Mouse (Mus musculus) heart, embryonic 12.5 days (tissue): ENCODE data around the gene Pdzk1ip1. TPM values are rescaled to one million over a fixed set of nuclear protein-coding genes. Genes with fewer than 3 reads are reported as not detected.
A peak's percentile ranks its signal among the peaks of the same experiment; 100 is the strongest.

Source experiments
- ATAC-seq: fragments of 200-750 bp; cut with Nextera tagmentation; 2 replicates; pipeline ENCODE4 v1.8.0; 2017; ENCODE audit warnings: moderate TSS enrichment, moderate library complexity; ENCODE audit not compliant: insufficient number of reproducible peaks, low FRiP score
- H3K27ac ChIP-seq: fragments of 300-500 bp; sonication (generic); 2 replicates; pipeline ENCODE4 v1.5.1; 2016; ENCODE audit warnings: mild to moderate bottlenecking, moderate library complexity; ENCODE audit not compliant: poor library complexity, severe bottlenecking
- H3K27me3 ChIP-seq: fragments of 300-500 bp; sonication (generic); replicated peaks from 2 replicates; pipeline ENCODE4 v1.6.1; 2016; ENCODE audit warnings: mild to moderate bottlenecking, moderate library complexity
- H3K36me3 ChIP-seq: fragments of 300-500 bp; sonication (generic); 2 replicates; pipeline ENCODE4 v1.6.1; 2016; ENCODE audit warnings: mild to moderate bottlenecking, moderate library complexity
- H3K4me1 ChIP-seq: fragments of 300-500 bp; sonication (generic); replicated peaks from 2 replicates; pipeline ENCODE4 v1.6.1; 2016; ENCODE audit warnings: mild to moderate bottlenecking
- H3K4me2 ChIP-seq: fragments of 300-500 bp; sonication (generic); 2 replicates; pipeline ENCODE4 v1.6.1; 2016; ENCODE audit warnings: mild to moderate bottlenecking, moderate library complexity
- H3K4me3 ChIP-seq: fragments of 300-500 bp; sonication (generic); 2 replicates; pipeline ENCODE4 v1.5.1; 2016; ENCODE audit warnings: mild to moderate bottlenecking
- H3K9ac ChIP-seq: fragments of 300-500 bp; sonication (generic); 2 replicates; pipeline ENCODE4 v1.6.1; 2016; ENCODE audit warnings: mild to moderate bottlenecking, moderate library complexity
- H3K9me3 ChIP-seq: fragments of 300-500 bp; sonication (generic); replicated peaks from 2 replicates; pipeline ENCODE4 v1.6.1; 2016; ENCODE audit warnings: mild to moderate bottlenecking, moderate library complexity
- WGBS: fragments of 180-500 bp; shearing (Covaris S2); methylation state at CpG from one replicate; pipeline ENCODE4 v1.1.7; 2016; 5-methylcytosine and 5-hydroxymethylcytosine counted together
- polyA plus RNA-seq: library from polyadenylated mRNA; unstranded; fragments of >200 nt; fragmentation: Nextera tagmentation; extraction: Ambion mirVana; gene quantifications from 2 replicates; pipeline ENCODE4 v1.2.1, GENCODE M21; 2016

Pdzk1ip1 gene
- polyA plus RNA-seq, 1 experiment from 2014 or later = 38.8 TPM

- no peak overlapping the region for H3K4me3 ChIP-seq
- no peak overlapping the region for H3K9ac ChIP-seq
- no peaks in the 10 kb centered on the region for H3K9me3 ChIP-seq
- H3K4me1 ChIP-seq = peaks cover 18% of the 10 kb centered on the region
- peak overlapping the region; percentile 34; the same call in 1 of the 2 replicates for H3K4me2 ChIP-seq
- no peak for ATAC-seq
- 81% methylated on average over 2 of the region's 2 CpGs for WGBS
- H3K27me3 ChIP-seq = peaks cover 56% of the 10 kb centered on the region
- H3K36me3 ChIP-seq = no peaks in the 10 kb centered on the region
- 0 out of 2 replicates have a peak overlapping the region, but pooled peaks have one; percentile 8 for H3K27ac ChIP-seq
Measured at GRCm38 (mm10) chr4:115094056-115094455, 5.5 kb downstream of the Pdzk1ip1 start.

GRCm38 (mm10) chr4:115095671-115096434 lies 7.3 kb downstream of the Pdzk1ip1 start:
- no peaks in the 10 kb centered on the region for H3K9me3 ChIP-seq
- peaks cover 18% of the 10 kb centered on the region for H3K4me1 ChIP-seq
- WGBS = under 1% methylated on average over 30 of the region's 31 CpGs
- H3K9ac ChIP-seq = peak overlapping the region; percentile 56
- peak; percentile 94 for ATAC-seq
- peak overlapping the region; percentile 58 for H3K27ac ChIP-seq
- H3K4me2 ChIP-seq = peak overlapping the region; percentile 88
- H3K36me3 ChIP-seq = no peaks in the 10 kb centered on the region
- H3K4me3 ChIP-seq = peak overlapping the region; percentile 47
- H3K27me3 ChIP-seq = peaks cover 45% of the 10 kb centered on the region

- Histone ChIP-seq H3K4me2 (peak overlapping the region; percentile 88), H3K27ac (peak overlapping the region; percentile 58), H3K4me1 (peaks cover 18% of the 10 kb centered on the region), H3K27me3 (peaks cover 40% of the 10 kb centered on the region), H3K9ac (peak overlapping the region; percentile 56; the same call in 1 of the 2 replicates), H3K4me3 (peak overlapping the region; percentile 47), H3K36me3 (no peaks in the 10 kb centered on the region), H3K9me3 (no peaks in the 10 kb centered on the region)
- peak; percentile 27; the same call in 1 of the 2 replicates for ATAC-seq
- WGBS = 13% methylated on average over 11 of the region's 11 CpGs
Measured at GRCm38 (mm10) chr4:115096435-115097145, 8.1 kb downstream of the Pdzk1ip1 start.

- under 1% methylated on average over 6 of the region's 6 CpGs for WGBS
- no peak overlapping the region for H3K4me3 ChIP-seq
- ATAC-seq = no peak
Measured at GRCm38 (mm10) chr4:115097146-115097496, 8.6 kb downstream of the Pdzk1ip1 start.

GRCm38 (mm10) chr4:115101682-115102081 lies 13.2 kb downstream of the Pdzk1ip1 start:
- H3K4me1 ChIP-seq = peaks cover 7% of the 10 kb centered on the region
- no peaks in the 10 kb centered on the region for H3K9me3 ChIP-seq
- 35% methylated on average over 6 of the region's 6 CpGs for WGBS
- no peak overlapping the region for H3K9ac ChIP-seq
- H3K4me3 ChIP-seq = no peak overlapping the region
- H3K4me2 ChIP-seq = peak overlapping the region; percentile 47
- ATAC-seq = no peak
- H3K27ac ChIP-seq = no peak overlapping the region
- H3K27me3 ChIP-seq = peaks cover 9% of the 10 kb centered on the region; the same call in 1 of the 2 replicates
- no peaks in the 10 kb centered on the region for H3K36me3 ChIP-seq

More at GRCm38 (mm10) chr4:115097146-115097496, 8.6 kb downstream of the Pdzk1ip1 start:
- Histone ChIP-seq H3K27ac (peak overlapping the region; percentile 58; the same call in 1 of the 2 replicates), H3K4me2 (peak overlapping the region; percentile 88), H3K9ac (no peak overlapping the region), H3K4me1 (peaks cover 20% of the 10 kb centered on the region), H3K9me3 (no peaks in the 10 kb centered on the region), H3K27me3 (peaks cover 35% of the 10 kb centered on the region), H3K36me3 (no peaks in the 10 kb centered on the region)

GRCm38 (mm10) chr4:115103510-115103909 lies 15.0 kb downstream of the Pdzk1ip1 start:
- Histone ChIP-seq H3K9me3 (0 out of 2 replicates have a peak, but pooled peaks cover 5% of the 10 kb centered on the region), H3K27me3 (peaks cover 5% of the 10 kb centered on the region; the same call in 1 of the 2 replicates), H3K4me3 (no peak overlapping the region), H3K9ac (no peak overlapping the region), H3K27ac (no peak overlapping the region), H3K4me1 (0 out of 2 replicates have a peak, but pooled peaks cover 2% of the 10 kb centered on the region), H3K36me3 (no peaks in the 10 kb centered on the region), H3K4me2 (no peak overlapping the region)
- ATAC-seq = peak; percentile 71; the same call in 1 of the 2 replicates
- 40% methylated on average over 4 of the region's 4 CpGs for WGBS

GRCm38 (mm10) chr4:115111167-115111566 lies 22.7 kb downstream of the Pdzk1ip1 start:
- 0 out of 2 replicates have a peak, but pooled peaks cover 5% of the 10 kb centered on the region for H3K27me3 ChIP-seq
- ATAC-seq = no peak
- no peak overlapping the region for H3K27ac ChIP-seq
- H3K4me2 ChIP-seq = no peak overlapping the region
- H3K36me3 ChIP-seq = no peaks in the 10 kb centered on the region
- H3K4me3 ChIP-seq = no peak overlapping the region
- H3K4me1 ChIP-seq = no peaks in the 10 kb centered on the region
- H3K9me3 ChIP-seq = 0 out of 2 replicates have a peak, but pooled peaks cover 5% of the 10 kb centered on the region
- H3K9ac ChIP-seq = no peak overlapping the region
- WGBS = 66% methylated on average over 2 of the region's 2 CpGs

GRCm38 (mm10) chr4:115113266-115113665 lies 24.8 kb downstream of the Pdzk1ip1 start:
- Histone ChIP-seq H3K9me3 (no peaks in the 10 kb centered on the region), H3K27me3 (0 out of 2 replicates have a peak, but pooled peaks cover 5% of the 10 kb centered on the region), H3K4me1 (no peaks in the 10 kb centered on the region), H3K27ac (no peak overlapping the region), H3K4me2 (no peak overlapping the region), H3K36me3 (no peaks in the 10 kb centered on the region), H3K9ac (no peak overlapping the region), H3K4me3 (no peak overlapping the region)
- 17% methylated on average over 5 of the region's 5 CpGs for WGBS
- no peak for ATAC-seq

GRCm38 (mm10) chr4:115119642-115120041 lies 31.1 kb downstream of the Pdzk1ip1 start:
- no peak overlapping the region for H3K9ac ChIP-seq
- no peaks in the 10 kb centered on the region; the same call in 1 of the 2 replicates for H3K27me3 ChIP-seq
- no peak overlapping the region for H3K4me2 ChIP-seq
- H3K4me1 ChIP-seq = no peaks in the 10 kb centered on the region
- H3K27ac ChIP-seq = no peak overlapping the region
- no peak for ATAC-seq
- 75% methylated on average over 3 of the region's 3 CpGs for WGBS
- no peak overlapping the region for H3K4me3 ChIP-seq
- no peaks in the 10 kb centered on the region for H3K36me3 ChIP-seq
- H3K9me3 ChIP-seq = no peaks in the 10 kb centered on the region

- H3K27me3 ChIP-seq = no peaks in the 10 kb centered on the region; the same call in 1 of the 2 replicates
- H3K4me2 ChIP-seq = no peak overlapping the region
- H3K4me1 ChIP-seq = no peaks in the 10 kb centered on the region
- no peak overlapping the region for H3K4me3 ChIP-seq
- H3K36me3 ChIP-seq = no peaks in the 10 kb centered on the region
- no peak overlapping the region for H3K27ac ChIP-seq
- H3K9ac ChIP-seq = no peak overlapping the region
- H3K9me3 ChIP-seq = no peaks in the 10 kb centered on the region
- ATAC-seq = no peak
- 74% methylated on average over 2 of the region's 2 CpGs for WGBS
Measured at GRCm38 (mm10) chr4:115121162-115121561, 32.7 kb downstream of the Pdzk1ip1 start.

- no peak overlapping the region for H3K4me2 ChIP-seq
- no peak overlapping the region for H3K4me3 ChIP-seq
- no peaks in the 10 kb centered on the region for H3K9me3 ChIP-seq
- no peak for ATAC-seq
- 72% methylated on average over 5 of the region's 5 CpGs for WGBS
- no peak overlapping the region for H3K9ac ChIP-seq
- no peaks in the 10 kb centered on the region; the same call in 1 of the 2 replicates for H3K27me3 ChIP-seq
- H3K4me1 ChIP-seq = no peaks in the 10 kb centered on the region
- H3K36me3 ChIP-seq = no peaks in the 10 kb centered on the region
- no peak overlapping the region for H3K27ac ChIP-seq
Measured at GRCm38 (mm10) chr4:115121608-115122007, 33.1 kb downstream of the Pdzk1ip1 start.
